Mouse (Mus musculus) adipose tissue, adult 10 weeks (tissue): ENCODE results near the gene Trim52. TPM values are rescaled to one million over a fixed set of nuclear protein-coding genes. Genes with fewer than 3 reads are reported as not detected.

Experiments used
- polyA plus RNA-seq: library from polyadenylated mRNA; stranded (reverse); fragments of 350-450 nt; fragmentation: Illumina TruSeq; extraction: RNeasy Lipid Tissue Mini Kit (QIAGEN cat#74804); gene quantifications from one replicate; pipeline ENCODE4 v1.2.3, GENCODE M21; 2014; ENCODE audit warnings: low read depth, low replicate concordance

Trim52 gene
- 0.29 TPM for polyA plus RNA-seq

DNA sequence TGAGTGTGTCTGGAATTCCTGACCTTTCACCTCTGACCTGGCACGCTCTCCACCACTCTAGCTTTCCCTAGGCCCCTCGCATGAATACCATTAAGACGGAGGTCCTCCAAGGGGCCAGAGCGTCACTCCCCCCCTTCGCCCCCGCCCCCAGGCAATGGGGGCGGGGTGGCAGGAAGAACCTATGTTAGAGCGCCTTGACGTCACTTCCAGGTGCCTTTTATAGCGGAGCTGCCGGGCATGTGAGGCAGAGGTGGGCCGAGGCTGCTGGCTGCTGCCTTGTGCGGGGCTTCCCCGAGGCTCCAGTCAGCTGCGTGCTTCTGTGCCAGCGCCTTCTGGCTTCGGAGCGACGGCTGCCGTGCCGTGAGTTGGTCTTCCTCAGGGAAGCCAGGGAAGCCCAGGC, at the start of gene Trim52:
TSS of gene Trim52 (plus strand) at position 219 of the 400 bp plus-strand sequence.

Other genes starting within 250 kb of the Trim52 start
- gene Spry2, start 209.4 kb upstream of the Trim52 start, polyA plus RNA-seq = 17.1 TPM